ENCODE assay signal across 8 mouse cellular contexts in the genomic region with DNA sequence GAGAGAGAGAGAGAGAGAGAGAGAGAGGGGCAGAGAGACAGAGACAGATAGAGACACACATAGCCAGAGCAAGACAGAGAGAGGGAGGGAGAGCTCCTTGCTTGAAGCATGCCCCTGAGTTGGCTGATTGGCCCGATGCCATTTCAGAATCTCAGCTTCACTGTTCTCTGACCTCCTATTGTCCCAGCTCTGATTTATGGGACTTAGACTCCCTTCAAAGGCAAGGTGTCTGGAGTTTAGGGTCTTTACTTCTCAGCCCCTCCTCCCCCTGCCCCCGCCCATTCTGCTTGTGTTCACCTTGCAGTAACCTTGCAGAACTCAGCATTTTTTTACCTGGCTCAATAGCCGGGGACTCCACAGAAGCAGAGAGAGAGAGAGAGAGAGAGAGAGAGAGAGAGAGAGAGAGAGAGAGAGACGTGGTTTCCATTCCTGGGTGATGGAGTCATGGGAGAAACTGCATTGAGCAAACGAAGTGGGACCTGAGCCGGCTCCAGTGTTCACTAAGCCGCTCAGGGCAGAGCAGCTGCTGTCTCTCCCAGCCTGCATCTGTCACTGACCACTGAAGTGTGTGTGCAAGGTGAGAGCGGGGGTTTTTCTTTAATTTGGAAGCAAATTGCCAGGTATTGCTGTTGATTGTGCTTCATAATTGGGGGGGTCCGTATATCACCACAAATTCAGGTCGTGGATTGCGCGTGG.
DNase-seq lines count a peak whose midpoint lies in the region; ATAC-seq lines count a peak whose summit lies in the region.

No protein-coding gene starts in this region.

- no peak for ATAC-seq in midbrain, embryonic 16.5 days
- peak; percentile 76 for ATAC-seq in stomach, embryonic 15.5 days (ENCODE audit: insufficient read depth, low FRiP score, low read depth)
- ATAC-seq in liver, embryonic 11.5 days (replicated peaks; ENCODE audit: low FRiP score): no peak
- no peak for ATAC-seq in erythroid progenitor cell, adult 5-6 weeks (replicated peaks; ENCODE audit: low FRiP score, poor library complexity, severe bottlenecking)

- H3K4me1 ChIP-seq in midbrain, embryonic 10.5 days: peaks cover 17% of the 10 kb centered on the region
- peaks cover 8% of the 10 kb centered on the region; the same call in 1 of the 2 replicates for H3K4me1 ChIP-seq in midbrain, embryonic 16.5 days (ENCODE audit: control insufficient read depth, insufficient read depth, low read length)
- peaks cover 16% of the 10 kb centered on the region for H3K4me1 ChIP-seq in hindbrain, embryonic 10.5 days (replicated peaks)
- peaks cover 6% of the 10 kb centered on the region; the same call in 1 of the 2 replicates for H3K4me1 ChIP-seq in stomach, embryonic 15.5 days
- H3K4me1 ChIP-seq in liver, embryonic 11.5 days (replicated peaks; ENCODE audit: control insufficient read depth, insufficient read depth, low read length): no peaks in the 10 kb centered on the region

- H3K4me2 ChIP-seq in midbrain, embryonic 16.5 days (ENCODE audit: low read length): no peak overlapping the region
- H3K4me2 ChIP-seq in stomach, embryonic 15.5 days: peak overlapping the region; percentile 33
- no peak overlapping the region for H3K4me2 ChIP-seq in liver, embryonic 11.5 days

- H3K27ac ChIP-seq in midbrain, embryonic 10.5 days (replicated peaks): peak overlapping the region; percentile 63
- H3K27ac ChIP-seq in midbrain, embryonic 16.5 days (ENCODE audit: low read length): no peak overlapping the region
- peak overlapping the region; percentile 2; the same call in 1 of the 2 replicates for H3K27ac ChIP-seq in hindbrain, embryonic 10.5 days
- peak overlapping the region; percentile 13; the same call in 1 of the 2 replicates for H3K27ac ChIP-seq in stomach, embryonic 15.5 days
- no peak overlapping the region for H3K27ac ChIP-seq in liver, embryonic 11.5 days (ENCODE audit: low read depth, low read length)

- H3K36me3 ChIP-seq in midbrain, embryonic 10.5 days: no peaks in the 10 kb centered on the region
- H3K36me3 ChIP-seq in midbrain, embryonic 16.5 days (ENCODE audit: control insufficient read depth, insufficient read depth, low read length): no peaks in the 10 kb centered on the region
- H3K36me3 ChIP-seq in hindbrain, embryonic 10.5 days: no peaks in the 10 kb centered on the region
- no peaks in the 10 kb centered on the region for H3K36me3 ChIP-seq in stomach, embryonic 15.5 days
- H3K36me3 ChIP-seq in liver, embryonic 11.5 days (ENCODE audit: control insufficient read depth, insufficient read depth, low read length): no peaks in the 10 kb centered on the region

- no peaks in the 10 kb centered on the region for H3K9me3 ChIP-seq in midbrain, embryonic 10.5 days (replicated peaks)
- H3K9me3 ChIP-seq in midbrain, embryonic 16.5 days (replicated peaks; ENCODE audit: control insufficient read depth, low read length, poor library complexity, severe bottlenecking): no peaks in the 10 kb centered on the region
- no peaks in the 10 kb centered on the region for H3K9me3 ChIP-seq in hindbrain, embryonic 10.5 days
- H3K9me3 ChIP-seq in stomach, embryonic 15.5 days: no peaks in the 10 kb centered on the region
- H3K9me3 ChIP-seq in liver, embryonic 11.5 days (ENCODE audit: control insufficient read depth, low read length): no peaks in the 10 kb centered on the region

- no peak for DNase-seq in midbrain, embryonic 10.5 days (ENCODE audit: low spot score)
- no peak for DNase-seq in hindbrain, embryonic 10.5 days (ENCODE audit: low spot score)
- peak; percentile 68 to 82 for DNase-seq in kidney, postnatal 4 days
- no peak for DNase-seq in liver, embryonic 11.5 days (ENCODE audit: low spot score)
- DNase-seq in urinary bladder, postnatal 10 days (ENCODE audit: low spot score): no peak

- no peak overlapping the region for H3K9ac ChIP-seq in midbrain, embryonic 16.5 days (ENCODE audit: low read depth, low read length)
- H3K9ac ChIP-seq in stomach, embryonic 15.5 days: no peak overlapping the region
- H3K9ac ChIP-seq in liver, embryonic 11.5 days (ENCODE audit: low read depth, low read length): no peak overlapping the region

- H3K27me3 ChIP-seq in midbrain, embryonic 10.5 days (ENCODE audit: low read depth, poor library complexity, severe bottlenecking): no peaks in the 10 kb centered on the region
- no peaks in the 10 kb centered on the region for H3K27me3 ChIP-seq in midbrain, embryonic 16.5 days (ENCODE audit: control insufficient read depth, insufficient read depth, low read depth, low read length)
- H3K27me3 ChIP-seq in hindbrain, embryonic 10.5 days (ENCODE audit: insufficient read depth, poor library complexity, severe bottlenecking): no peaks in the 10 kb centered on the region
- H3K27me3 ChIP-seq in stomach, embryonic 15.5 days (replicated peaks): no peaks in the 10 kb centered on the region
- no peaks in the 10 kb centered on the region for H3K27me3 ChIP-seq in liver, embryonic 11.5 days (replicated peaks; ENCODE audit: control insufficient read depth, insufficient read depth, low read length)

- H3K4me3 ChIP-seq in midbrain, embryonic 10.5 days: no peak overlapping the region
- no peak overlapping the region for H3K4me3 ChIP-seq in midbrain, embryonic 16.5 days (ENCODE audit: low read depth, low read length)
- no peak overlapping the region for H3K4me3 ChIP-seq in hindbrain, embryonic 10.5 days
- H3K4me3 ChIP-seq in stomach, embryonic 15.5 days (replicated peaks): 0 out of 2 replicates have a peak overlapping the region, but pooled peaks have one; percentile 16
- H3K4me3 ChIP-seq in liver, embryonic 11.5 days (ENCODE audit: low read depth, low read length): no peak overlapping the region

- 64% methylated on average over 12 of the region's 12 CpGs for whole genome bisulfite sequencing in midbrain, embryonic 10.5 days
- WGBS in midbrain, embryonic 16.5 days: 49% methylated on average over 12 of the region's 12 CpGs
- 63% methylated on average over 12 of the region's 12 CpGs for WGBS in hindbrain, embryonic 10.5 days
- 26% methylated on average over 12 of the region's 12 CpGs for WGBS in stomach, embryonic 15.5 days
- 57% methylated on average over 12 of the region's 12 CpGs for WGBS in liver, embryonic 11.5 days

Comparison
In these comparisons a context has a peak if more than half of its experiments do, and no peak if none do; other contexts are left out.
1. H3K27ac ChIP-seq: peak in midbrain, embryonic 10.5 days (single experiment), hindbrain, embryonic 10.5 days (single experiment) and stomach, embryonic 15.5 days (single experiment); none in midbrain, embryonic 16.5 days (single experiment) and liver, embryonic 11.5 days (single experiment).
2. DNase-seq: peak in kidney, postnatal 4 days (2 of 2); none in midbrain, embryonic 10.5 days (single experiment), hindbrain, embryonic 10.5 days (single experiment), liver, embryonic 11.5 days (single experiment) and urinary bladder, postnatal 10 days (single experiment).